Mouse (Mus musculus): ENCODE results near the gene Cdh7. TPM values are rescaled to one million over a fixed set of nuclear protein-coding genes. Genes with fewer than 3 reads are reported as not detected.

The Cdh7 gene
- total and polyA plus RNA-seq, 3 experiments, result not detected

GRCm38 (mm10) chr1:109993906-109994305 is 11.7 kb downstream of the Cdh7 start:
- H3K27me3 ChIP-seq (ENCODE audit: control insufficient read depth in 1 of 2, insufficient read depth in 2 of 2, low read length in 2 of 2), result no peaks in the 10 kb centered on the region
- H3K4me3 ChIP-seq (ENCODE audit: control insufficient read depth in 1 of 2, insufficient read depth in 1 of 2, low read depth in 2 of 2, low read length in 2 of 2), result no peak overlapping the region
- H3K27ac ChIP-seq (ENCODE audit: control insufficient read depth, low read depth, low read length), result no peak overlapping the region
- no peaks in the 10 kb centered on the region for H3K9me3 ChIP-seq (replicated peaks; ENCODE audit: insufficient read depth, low read length)
- no peak for DNase-seq (ENCODE audit: low read depth, low spot score)
- no peaks in the 10 kb centered on the region for H3K79me2 ChIP-seq (ENCODE audit: control insufficient read depth, insufficient read depth, low read length, poor library complexity)
- H3K36me3 ChIP-seq (ENCODE audit: control insufficient read depth in 1 of 2, insufficient read depth in 2 of 2, low read length in 2 of 2), result peaks cover 0 to 3% of the 10 kb centered on the region in 2 experiments; a peak in 1 of 4 replicates
- TF ChIP-seq MYC (IDR thresholded peaks at IDR 0.05; ENCODE audit: low read depth, low read length) (no peak), MAX (IDR thresholded peaks at IDR 0.05; ENCODE audit: low read length) (no peak), TCF12 (IDR thresholded peaks at IDR 0.05; ENCODE audit: low read depth, low read length) (no peak), NELFE (IDR thresholded peaks at IDR 0.05; ENCODE audit: low read depth, low read length) (no peak), CTCF (IDR thresholded peaks at IDR 0.05 in 2 of 3, conservative IDR thresholded peaks at IDR 0.05 in 1 of 3; ENCODE audit: control insufficient read depth in 1 of 3, insufficient read depth in 1 of 3, low read depth in 2 of 3, low read length in 3 of 3, poor library complexity in 1 of 3, severe bottlenecking in 1 of 3) (no peak), TAL1 (IDR thresholded peaks at IDR 0.05; ENCODE audit: low read length) (no peak), MEF2A (IDR thresholded peaks at IDR 0.05; ENCODE audit: extremely low read depth, insufficient replicate concordance, low read depth, low read length, poor library complexity, severe bottlenecking) (no peak), ETS1 (IDR thresholded peaks at IDR 0.05; ENCODE audit: low read depth, low read length) (no peak), HCFC1 (IDR thresholded peaks at IDR 0.05; ENCODE audit: low read depth, low read length) (no peak), ZNF384 (IDR thresholded peaks at IDR 0.05; ENCODE audit: low read depth, low read length) (no peak), SMC3 (IDR thresholded peaks at IDR 0.05; ENCODE audit: low read depth, low read length) (no peak), MXI1 (IDR thresholded peaks at IDR 0.05; ENCODE audit: low read depth, low read length) (no peak), USF1 (IDR thresholded peaks at IDR 0.05; ENCODE audit: low read depth, low read length) (no peak), SIN3A (IDR thresholded peaks at IDR 0.05; ENCODE audit: low read length) (no peak)
- H3K9ac ChIP-seq (ENCODE audit: control insufficient read depth, low read depth, low read length, poor library complexity, severe bottlenecking), result no peak overlapping the region
- H3K4me1 ChIP-seq (ENCODE audit: control insufficient read depth in 1 of 2, insufficient read depth in 2 of 2, low read length in 2 of 2), result no peaks in the 10 kb centered on the region; a peak in 1 of 4 replicates

GRCm38 (mm10) chr1:110004451-110004850 is 22.2 kb downstream of the Cdh7 start:
- Histone ChIP-seq H3K9me3 (replicated peaks; ENCODE audit: insufficient read depth, low read length) (no peaks in the 10 kb centered on the region; the same call in 1 of the 2 replicates), H3K36me3 (ENCODE audit: control insufficient read depth in 1 of 2, insufficient read depth in 2 of 2, low read length in 2 of 2) (no peaks in the 10 kb centered on the region), H3K4me1 (ENCODE audit: control insufficient read depth in 1 of 2, insufficient read depth in 2 of 2, low read length in 2 of 2) (no peaks in the 10 kb centered on the region), H3K4me3 (ENCODE audit: control insufficient read depth in 1 of 2, insufficient read depth in 1 of 2, low read depth in 2 of 2, low read length in 2 of 2) (no peak overlapping the region), H3K27me3 (ENCODE audit: control insufficient read depth in 1 of 2, insufficient read depth in 2 of 2, low read length in 2 of 2) (no peaks in the 10 kb centered on the region; a peak in 1 of 4 replicates), H3K27ac (ENCODE audit: control insufficient read depth, low read depth, low read length) (no peak overlapping the region), H3K9ac (ENCODE audit: control insufficient read depth, low read depth, low read length, poor library complexity, severe bottlenecking) (no peak overlapping the region), H3K79me2 (ENCODE audit: control insufficient read depth, insufficient read depth, low read length, poor library complexity) (no peaks in the 10 kb centered on the region)
- TF ChIP-seq POLR2A (IDR thresholded peaks at IDR 0.05; ENCODE audit: control insufficient read depth in 1 of 2, insufficient read depth in 1 of 2, low read depth in 1 of 2, low read length in 2 of 2, poor library complexity in 1 of 2) (no peak), MAFK (IDR thresholded peaks at IDR 0.05; ENCODE audit: borderline replicate concordance, low read depth, low read length) (no peak), CHD1 (IDR thresholded peaks at IDR 0.05; ENCODE audit: low read depth, low read length) (no peak), ZNF384 (IDR thresholded peaks at IDR 0.05; ENCODE audit: low read depth, low read length) (no peak), MXI1 (IDR thresholded peaks at IDR 0.05; ENCODE audit: low read depth, low read length) (no peak), USF2 (IDR thresholded peaks at IDR 0.05; ENCODE audit: borderline replicate concordance in 1 of 2, insufficient read depth in 1 of 2, low read depth in 1 of 2, low read length in 2 of 2) (no peak), CTCF (IDR thresholded peaks at IDR 0.05 in 2 of 3, conservative IDR thresholded peaks at IDR 0.05 in 1 of 3; ENCODE audit: control insufficient read depth in 1 of 3, insufficient read depth in 1 of 3, low read depth in 2 of 3, low read length in 3 of 3, poor library complexity in 1 of 3, severe bottlenecking in 1 of 3) (no peak), NRF1 (IDR thresholded peaks at IDR 0.05; ENCODE audit: insufficient read depth, low read depth, low read length, poor library complexity, severe bottlenecking) (no peak), MYC (IDR thresholded peaks at IDR 0.05; ENCODE audit: low read depth, low read length) (no peak)
- DNase-seq (ENCODE audit: low read depth, low spot score), result no peak

All from MEL (cell line).